Mouse (Mus musculus) c-Kit-negative CD71-positive TER-119-positive erythroid progenitor cells, embryonic 14.5 days (primary cell): ENCODE results near the gene Msh4.

Experiments
- DNase-seq: peaks from one replicate; pipeline ENCODE4 v3.0.0-alpha.2; 2013; ENCODE audit warnings: low read depth, low spot score

The Msh4 gene

DNA sequence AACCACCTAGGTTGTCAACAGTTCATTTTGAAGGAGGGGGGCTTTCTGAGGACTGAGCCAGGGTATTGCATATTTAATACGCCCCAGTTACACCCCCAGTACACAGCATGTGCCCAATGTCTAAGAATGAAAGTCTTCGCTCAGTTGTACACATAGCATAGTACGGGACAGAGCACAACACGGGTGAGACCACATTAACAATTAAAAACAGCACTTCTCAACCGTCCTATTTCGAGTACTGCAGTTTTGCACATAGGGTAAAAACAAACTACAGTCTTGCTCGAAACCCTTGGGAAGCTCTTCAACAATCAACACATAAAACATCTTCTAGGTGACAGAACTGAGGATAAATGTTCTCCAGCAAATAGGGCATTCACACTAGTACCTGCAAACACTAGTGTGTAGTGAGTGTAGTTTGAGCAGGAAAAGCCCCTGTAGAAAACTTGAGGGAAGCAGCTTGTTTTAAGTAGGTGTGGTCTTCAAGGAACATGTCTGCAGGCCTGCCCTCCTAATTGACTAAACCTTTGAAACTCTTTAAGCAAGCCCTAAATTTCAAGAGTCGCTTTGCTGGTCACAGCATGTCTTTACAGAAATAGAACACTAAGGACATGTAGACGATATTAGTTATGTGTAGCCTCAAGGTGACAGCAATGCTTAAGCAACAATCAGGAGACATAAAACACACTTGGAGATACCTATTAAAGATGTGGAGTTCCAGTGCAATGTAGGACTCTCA is at the start of gene Msh4:
Gene Msh4, minus strand, starts transcription at position 3 of the 736 bp plus-strand sequence.
- DNase-seq = no peak

DNA sequence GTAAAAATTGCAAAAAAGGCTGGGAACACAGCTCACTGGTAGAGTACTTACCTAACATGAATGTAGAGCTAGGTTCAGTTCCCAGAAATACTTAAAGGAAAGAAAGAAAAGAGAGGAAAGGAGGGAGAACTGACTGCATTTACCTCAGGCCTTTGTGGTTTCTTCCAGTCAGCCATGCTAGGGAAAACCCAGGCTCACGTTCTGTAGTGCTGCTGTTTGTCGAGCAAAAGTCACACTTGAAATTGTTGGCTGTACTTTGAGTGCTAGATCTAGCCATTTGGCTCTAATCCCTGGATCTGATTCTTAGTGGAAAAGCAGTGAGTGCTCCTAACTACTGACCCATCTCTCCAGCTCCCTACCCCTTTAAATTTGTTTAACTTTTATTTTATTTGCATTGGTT is 42.2 kb upstream of the Msh4 start:
- no peak for DNase-seq

DNA sequence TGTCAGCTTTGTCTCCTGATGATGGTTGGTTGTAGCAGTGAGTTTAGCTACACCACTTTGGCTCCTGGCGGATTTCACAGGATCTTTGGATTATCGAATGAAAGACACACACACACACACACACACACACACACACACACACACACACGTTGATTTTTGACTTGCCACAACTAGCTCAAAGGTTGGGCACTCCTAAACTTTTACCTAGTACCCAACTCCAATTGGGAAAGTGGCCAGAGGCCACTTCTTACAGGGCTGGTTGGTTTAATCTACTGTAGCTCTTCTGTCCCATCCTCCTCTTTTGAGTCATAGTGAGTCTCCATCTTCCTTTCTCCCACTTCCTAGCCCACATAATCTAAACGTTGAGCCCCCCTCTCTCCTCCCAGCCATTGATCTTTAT is 41.3 kb upstream of the Msh4 start:
- DNase-seq = no peak

DNA sequence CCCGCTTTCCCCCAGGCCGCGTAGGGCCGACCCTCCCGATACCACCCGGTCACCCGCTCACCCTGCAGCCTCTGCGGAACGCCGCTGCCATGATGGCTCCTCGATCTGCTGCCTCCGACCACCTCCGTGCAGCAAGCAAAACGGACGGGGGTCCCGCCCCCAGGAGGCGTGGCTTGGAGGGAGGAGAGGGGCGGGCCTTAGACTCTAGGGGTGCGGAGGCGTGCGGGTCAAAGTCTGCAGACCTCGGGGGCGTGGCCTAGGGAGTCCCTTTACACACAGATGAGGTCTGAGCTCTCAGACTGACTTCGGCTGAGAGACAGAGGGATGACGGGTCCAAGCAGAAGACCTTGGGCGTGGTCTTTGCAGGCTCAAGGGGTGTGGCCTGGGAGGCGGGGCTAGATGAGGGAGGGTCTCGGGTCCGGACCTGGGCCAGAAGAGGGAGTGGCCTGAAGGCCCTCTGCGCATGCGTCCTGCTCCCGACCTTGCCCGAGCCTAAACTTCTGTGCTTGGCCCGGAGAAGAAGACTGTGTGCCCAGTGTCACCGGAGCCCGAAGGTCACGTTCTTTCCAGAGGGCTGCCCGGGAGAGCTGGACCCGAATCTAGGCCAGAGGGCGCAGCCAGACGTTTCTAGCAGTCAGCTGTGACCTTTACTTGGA is 38.5 kb upstream of the Msh4 start, which contains the start of gene Acadm:
Gene Acadm, minus strand, starts transcription at position 298 of the 656 bp plus-strand sequence.
- DNase-seq = peak; percentile 85

DNA sequence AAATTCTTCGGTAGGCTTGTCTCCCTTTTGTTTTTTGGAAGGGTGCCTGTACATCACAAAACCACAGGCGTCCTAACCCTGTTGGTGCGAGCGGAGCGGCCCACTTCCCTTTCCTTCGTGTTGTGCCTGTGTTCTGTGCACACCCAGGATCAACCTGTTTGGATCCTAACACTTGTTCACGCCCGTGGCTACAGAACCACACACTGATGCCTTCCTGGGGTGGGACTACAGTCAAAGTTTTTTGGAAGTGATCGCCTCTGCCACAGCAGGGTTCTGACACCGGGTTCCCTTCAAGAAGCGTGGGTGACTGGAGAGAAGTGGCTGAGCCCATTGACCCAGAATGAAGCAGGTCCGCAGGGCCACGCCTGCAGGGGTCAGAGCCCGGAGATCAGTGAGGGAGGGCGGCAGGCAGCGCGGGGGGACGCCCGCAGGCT is 38.0 kb upstream of the Msh4 start:
- DNase-seq = peak; percentile 20

DNA sequence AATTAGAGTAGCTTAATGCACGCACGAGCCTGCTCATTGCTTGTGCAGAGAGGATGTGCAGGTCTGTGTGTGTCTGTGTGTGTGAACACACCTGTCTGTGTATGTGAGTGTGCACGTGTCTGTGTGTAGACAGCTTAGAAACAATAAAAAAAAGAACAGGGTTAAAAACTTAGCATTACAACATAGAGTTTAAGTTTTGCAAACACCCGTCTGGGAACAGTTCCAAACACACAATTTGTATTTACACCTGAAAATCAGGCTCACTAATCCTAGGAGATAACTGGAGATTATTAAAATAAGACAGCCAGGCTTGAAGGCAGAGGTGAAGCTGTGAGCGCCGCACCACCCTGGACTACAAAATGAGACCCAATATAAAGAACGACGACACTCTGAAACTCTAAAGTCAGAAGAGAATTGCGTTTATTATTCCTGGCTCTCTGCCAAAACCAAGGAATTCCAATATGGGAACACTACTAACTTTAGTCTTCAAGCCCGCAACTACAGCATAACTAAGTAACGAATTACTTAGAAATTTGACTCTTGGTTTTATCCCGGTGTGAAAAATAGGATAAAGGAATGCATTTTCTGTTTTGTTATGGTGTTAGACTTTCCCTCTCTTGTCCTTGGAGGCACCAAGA is 37.2 kb upstream of the Msh4 start:
- no peak for DNase-seq

DNA sequence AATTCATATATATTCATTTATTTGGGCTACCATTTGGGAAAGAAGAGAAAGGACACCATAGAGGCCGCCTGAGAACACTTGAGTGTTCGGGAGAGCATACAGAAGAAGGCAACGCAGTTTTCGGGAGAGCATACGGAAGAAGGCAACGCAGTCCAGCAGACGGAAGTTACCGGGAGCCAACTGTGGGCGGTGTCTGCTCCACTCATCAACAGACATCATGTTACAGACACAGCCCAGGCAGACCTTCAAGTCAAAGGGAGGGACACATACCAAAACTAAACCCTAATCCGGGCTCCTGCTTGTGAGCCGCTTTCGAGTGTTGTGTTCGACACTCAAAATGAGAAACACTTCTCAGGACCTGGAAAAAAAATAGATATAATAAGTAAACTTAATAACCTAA is 35.7 kb upstream of the Msh4 start:
- DNase-seq = no peak

DNA sequence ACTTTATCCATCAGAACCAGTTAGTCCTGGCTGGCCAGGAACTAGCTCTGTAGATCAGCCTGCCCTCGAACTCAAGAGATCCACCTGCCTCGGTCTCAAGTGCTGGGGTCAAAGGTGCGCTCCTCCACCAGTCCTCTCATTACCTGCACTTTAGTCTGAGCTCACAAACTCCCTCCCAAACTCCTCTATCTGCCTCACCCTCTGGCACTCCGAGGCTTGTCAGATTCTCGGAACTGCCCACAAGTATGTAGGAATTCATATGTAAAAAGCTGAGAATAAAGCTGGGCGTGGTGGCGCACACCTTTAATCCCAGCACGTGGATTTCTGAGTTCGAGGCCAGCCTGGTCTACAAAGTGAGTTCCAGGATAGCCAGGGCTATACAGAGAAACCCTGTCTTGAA is 34.5 kb upstream of the Msh4 start:
- no peak for DNase-seq

DNA sequence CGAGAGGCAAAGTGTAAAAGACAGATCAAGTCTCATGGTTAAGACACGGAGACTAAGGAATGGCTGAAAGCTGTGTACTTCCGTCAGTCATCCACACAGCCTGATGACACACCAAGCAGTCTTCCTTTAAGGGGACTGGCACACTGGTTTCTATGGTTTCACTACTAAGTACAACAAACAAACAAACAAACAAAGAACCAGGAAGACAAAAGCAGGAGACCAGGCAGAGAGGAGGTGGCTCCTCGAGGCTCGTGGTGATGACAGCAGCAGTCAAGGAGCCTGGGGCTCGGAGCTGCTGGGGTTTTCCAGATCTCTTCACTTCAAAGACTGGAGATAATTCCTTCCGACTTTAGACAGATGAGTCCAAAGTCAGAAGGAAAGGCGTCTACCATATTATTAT is 34.1 kb upstream of the Msh4 start:
- no peak for DNase-seq

DNA sequence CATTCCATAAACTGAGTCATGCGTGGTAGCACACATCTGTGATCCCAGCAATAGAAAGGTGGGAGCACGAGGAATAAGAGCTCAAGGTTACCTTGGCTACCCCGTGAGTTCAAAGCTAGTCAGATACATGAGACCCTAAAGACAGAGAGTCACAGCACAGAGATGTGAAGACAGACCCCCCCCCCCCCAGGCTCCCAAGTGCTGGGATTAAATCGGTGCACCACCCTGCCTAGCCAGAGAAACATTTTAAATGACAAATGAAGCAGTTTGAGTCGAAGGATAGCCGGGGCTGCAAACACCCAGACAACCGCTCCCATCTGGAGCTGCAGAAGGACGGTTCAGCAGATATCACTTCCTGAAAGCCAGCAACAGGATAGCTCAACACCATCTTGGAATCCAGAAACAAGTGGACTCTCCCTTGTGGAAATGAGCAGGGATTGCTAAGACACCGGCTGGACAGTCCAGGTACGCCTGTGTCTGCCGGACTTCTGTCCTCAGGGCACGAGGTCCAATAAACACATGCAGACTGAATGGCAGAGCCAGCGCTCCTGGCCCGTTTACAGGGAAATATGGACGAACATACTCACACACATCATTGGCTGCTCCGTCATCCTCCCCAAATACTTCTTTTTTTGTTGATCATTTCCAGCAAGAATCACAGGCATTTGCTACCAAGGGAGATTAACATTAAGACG is 31.3 kb upstream of the Msh4 start:
- no peak for DNase-seq

DNA sequence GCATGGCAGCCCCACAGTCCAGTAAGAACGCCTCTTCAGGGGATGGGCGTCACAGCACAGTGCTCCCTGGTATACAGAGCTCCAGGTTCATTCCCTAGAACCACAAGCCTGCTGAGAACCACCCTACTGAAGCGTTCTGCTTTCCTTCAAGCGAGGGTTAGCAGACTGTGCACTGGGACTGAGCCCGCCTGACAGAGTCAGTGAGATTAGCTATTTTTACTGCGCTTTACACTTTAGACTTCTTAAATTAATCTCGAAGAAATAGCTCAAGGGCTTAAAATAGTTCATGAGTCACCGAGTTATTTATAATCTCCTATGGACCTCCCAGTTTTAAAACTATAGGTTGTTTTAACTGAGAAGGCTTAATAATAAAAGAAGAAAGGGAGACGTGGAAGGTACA is 29.9 kb upstream of the Msh4 start:
- no peak for DNase-seq

DNA sequence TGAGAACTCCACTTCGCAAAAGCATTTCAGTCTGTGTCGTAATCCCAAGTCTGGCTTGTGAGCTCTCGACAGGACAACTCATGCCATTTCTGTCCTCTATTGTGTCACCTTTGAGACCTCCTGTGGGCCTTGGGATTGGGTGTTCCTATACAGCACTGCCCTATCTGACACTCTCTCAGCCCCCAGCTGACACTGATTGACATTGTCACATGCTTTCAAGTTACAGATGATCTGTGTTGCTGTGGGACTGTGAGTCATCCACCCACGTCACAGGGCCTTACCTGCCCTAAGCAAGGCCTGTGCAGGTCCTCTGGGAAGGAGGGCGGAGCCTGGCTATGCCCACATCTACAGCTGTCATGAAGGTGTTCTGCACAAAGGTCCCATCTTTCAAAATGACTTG is 26.5 kb upstream of the Msh4 start:
- no peak for DNase-seq

DNA sequence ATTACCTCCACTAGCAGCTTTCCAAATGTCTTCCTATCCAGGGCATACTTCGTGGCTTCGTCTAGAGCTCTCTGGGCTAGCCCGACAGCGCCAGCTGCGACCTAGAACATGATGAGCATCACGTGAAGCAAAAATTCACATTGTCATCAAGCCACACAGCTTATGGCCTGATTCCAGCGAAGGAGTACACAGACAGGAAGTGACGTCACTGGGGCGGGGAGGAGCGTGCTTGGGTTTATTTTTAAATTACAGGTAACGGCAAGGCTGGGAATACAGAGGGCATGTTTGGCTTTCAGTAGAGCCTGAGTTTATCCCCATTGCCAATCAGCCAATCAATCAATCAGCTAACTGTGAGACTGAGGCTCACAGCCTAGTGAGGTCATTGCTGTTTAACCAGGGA is 23.6 kb upstream of the Msh4 start:
- DNase-seq = no peak

DNA sequence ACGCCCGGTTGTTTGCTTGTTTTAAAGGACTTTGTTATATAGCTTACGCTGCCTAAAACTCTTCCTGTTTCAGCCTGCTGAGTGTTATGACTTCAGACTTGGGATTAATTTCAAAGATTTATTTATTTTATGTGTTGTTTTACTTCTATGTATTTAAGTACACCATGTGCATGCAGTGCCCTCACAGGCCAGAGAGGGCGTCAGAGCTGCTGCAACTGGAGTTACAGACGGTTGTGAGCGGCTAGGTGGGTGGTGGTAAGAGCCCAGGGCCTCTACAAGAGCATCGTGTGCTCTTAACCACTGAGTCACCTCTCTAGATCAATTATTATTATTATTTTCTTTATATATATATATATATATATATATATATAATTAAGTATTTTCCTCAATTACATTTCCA is 20.4 kb upstream of the Msh4 start:
- DNase-seq = no peak

DNA sequence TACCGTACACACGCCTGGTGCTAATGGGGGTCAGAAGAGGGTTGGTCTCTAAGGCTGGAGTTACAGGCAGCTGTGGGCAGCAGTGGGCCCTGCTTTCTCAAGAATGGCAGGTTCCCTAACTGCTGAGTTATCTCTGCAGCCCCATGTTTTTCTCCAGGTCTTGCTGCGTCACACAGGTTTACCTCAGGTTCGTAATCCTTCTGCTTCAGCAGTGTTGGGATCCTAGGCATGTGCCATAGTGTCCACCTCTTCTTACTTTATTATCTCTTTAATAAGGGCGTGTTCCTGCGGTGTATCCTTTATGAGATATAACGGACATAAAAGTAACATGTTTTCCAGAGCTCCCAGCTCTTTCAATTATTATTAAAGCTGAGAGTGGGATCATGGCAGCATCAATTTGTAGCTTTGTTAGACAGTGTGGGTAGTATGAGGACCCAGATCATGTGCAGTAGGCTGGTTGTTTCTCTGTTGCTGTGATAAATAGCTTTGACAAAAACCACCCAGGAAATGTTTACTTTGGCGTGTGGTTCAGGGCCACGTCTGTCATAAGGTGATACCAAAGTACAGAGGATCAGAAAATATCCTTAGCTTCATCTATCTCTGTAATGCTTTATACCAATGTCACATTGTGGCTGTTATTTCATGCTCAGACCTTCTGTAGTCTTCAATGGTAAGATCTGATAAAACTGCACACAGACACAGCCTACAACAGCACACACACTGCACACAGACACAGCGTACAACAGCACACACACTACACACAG is 15.4 kb upstream of the Msh4 start:
- DNase-seq = no peak

DNA sequence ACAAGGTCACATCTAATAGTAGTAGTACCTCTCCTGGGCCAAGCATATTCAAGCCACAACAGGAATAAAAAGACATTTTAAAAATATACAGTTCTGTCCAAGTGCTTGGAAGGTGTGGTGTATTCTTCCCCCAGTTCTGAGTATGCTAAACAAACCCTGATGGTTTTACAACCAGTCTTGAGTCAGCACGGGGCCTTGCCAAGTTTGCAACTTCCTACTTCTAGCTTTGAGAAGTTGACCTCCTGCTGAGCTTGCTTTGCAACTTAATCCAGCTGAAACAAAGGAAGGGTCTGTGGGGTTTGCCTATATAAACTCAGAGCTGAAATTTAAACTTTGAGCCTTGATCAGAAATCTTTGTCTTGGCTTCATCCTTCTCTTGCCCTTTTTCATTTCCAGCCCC is 11.3 kb upstream of the Msh4 start:
- DNase-seq = no peak

DNA sequence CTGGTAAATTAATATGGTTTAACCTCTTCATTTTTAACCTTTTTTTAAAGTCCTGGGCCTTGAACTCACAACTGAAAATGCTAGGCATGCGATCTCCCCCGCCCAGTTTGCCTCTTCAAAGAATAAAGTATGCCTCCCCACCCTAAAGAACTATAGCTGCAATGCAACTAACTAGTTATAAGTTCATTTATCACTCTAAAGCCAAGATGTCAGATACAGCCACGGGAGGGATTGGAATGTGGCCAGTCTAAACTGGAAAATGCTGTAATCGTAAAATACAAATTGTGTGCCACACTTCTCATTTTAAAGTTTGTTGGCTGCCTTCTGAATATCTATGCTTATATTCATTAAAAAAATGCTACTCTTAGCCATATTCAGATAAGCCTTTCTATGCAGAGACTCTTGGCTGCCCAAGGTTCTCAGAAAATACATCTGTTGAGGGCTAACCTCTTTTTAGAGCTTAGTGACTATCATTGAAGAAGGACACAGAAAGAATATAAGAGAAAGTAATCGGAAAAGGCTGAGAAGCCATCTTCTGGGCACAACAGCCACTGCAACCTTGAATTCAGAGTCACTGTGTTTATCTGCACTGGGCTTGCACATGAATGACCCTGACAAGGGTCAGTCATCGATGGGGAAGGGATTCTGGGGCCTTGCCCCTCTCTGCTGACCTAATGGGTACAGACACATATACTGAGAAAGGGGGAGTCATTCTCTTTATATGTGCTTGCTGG is 7.7 kb upstream of the Msh4 start:
- no peak for DNase-seq

DNA sequence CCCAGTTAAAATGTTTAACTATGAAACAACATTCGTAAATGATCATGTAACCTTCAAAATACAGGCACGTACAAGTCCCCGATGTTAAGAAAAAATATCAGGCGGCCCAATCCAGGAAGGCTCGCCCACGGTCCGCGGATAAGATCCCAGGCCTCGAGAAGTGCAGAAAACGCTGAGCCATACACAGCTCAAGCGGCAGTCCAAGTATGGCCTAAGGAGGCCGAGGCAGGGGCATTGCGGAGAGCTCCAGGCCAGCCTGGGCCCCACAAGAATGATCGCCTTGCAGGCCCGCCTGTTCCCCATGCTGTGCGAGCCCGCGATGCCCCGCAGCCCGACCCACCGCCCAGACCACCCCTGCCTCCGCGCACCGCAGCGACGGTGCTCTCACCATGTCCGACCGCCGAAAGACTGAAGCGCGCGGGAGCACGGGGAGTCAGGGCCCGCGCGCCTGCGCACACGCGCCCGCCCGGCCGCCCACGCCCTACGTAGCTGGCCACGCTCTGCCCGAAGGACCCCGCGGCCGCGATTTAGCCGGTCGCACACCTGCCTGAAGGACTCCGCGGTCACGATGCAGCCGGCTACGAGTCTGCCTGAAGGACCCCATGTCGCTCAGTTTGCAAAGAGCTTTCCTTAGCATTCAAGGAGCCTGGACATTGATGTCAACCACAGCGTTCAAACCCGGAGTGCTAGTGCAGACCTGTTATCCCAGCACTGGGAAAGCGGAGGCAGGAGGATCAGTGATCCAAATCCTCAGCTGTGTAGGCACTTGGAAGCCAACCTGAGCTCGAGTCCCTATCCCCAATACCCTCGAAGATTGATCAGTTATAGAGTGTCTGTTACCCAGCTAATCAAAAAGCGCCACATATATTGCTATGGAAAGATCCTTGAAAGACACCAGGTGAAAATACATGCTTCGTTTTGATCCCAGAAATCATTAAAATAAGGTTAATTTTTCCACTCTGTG is 6.9 kb upstream of the Msh4 start, which contains the start of gene Rabggtb:
Gene Rabggtb, minus strand, starts transcription at position 464 of the 964 bp plus-strand sequence.
- DNase-seq = peak; percentile 92

DNA sequence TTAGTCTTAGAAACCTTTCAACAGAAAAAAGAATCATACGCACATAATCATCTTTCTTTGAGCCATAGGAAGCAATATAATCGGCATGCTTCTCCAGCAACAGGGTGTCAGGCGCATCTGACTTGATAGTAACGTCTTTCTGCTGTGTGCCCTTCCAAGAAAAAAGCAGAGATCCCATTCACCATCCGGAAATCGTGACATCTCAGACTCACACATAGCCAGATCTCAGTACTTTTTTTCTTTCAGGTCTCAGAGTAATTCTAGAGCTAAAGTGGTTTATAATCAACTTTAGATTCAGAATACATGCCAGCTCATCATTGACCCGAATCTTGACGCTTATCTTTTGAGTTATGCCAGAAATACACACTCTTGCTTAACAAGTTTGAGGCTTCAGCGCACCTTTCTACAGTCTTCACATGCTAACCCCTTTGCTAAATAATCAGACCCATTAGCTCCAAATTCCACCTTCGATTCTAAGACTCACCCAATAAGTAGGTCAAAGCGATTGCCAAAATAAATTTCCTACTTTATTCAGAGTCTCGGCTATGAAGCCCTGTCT is 6.0 kb upstream of the Msh4 start:
- DNase-seq = no peak
